Mouse (Mus musculus) MEL (cell line): ENCODE results near the gene Rftn2. TPM values are rescaled to one million over a fixed set of nuclear protein-coding genes. Genes with fewer than 3 reads are reported as not detected.
A peak's percentile ranks its signal among the peaks of the same experiment; 100 is the strongest.

Experiments used
- DNase-seq: peaks from one replicate; pipeline ENCODE4 v3.0.0; 2011; ENCODE audit warnings: low read depth, low spot score
- H3K27ac ChIP-seq: 2 replicates; pipeline ENCODE4 v1.5.1; 2012; ENCODE audit warnings: low read depth, mild to moderate bottlenecking, control low read depth, low read length, moderate library complexity; ENCODE audit not compliant: control insufficient read depth
- H3K27me3 ChIP-seq, 2 experiments: fragments of 150-350 bp in 1 of 2; sonication (generic) in 1 of 2; 2 replicates each; pipeline ENCODE4 v1.6.1; 2012; ENCODE audit warnings: low read length in 2 of 2, mild to moderate bottlenecking in 2 of 2, improper control_type of control experiment in 1 of 2, moderate library complexity in 1 of 2; ENCODE audit not compliant: insufficient read depth in 2 of 2, control insufficient read depth in 1 of 2
- H3K36me3 ChIP-seq, 2 experiments: 2 replicates each; pipeline ENCODE4 v1.6.1; 2012 to 2014; ENCODE audit warnings: low read length in 2 of 2, improper control_type of control experiment in 1 of 2, inconsistent platforms in 1 of 2, mild to moderate bottlenecking in 1 of 2; ENCODE audit not compliant: insufficient read depth in 2 of 2, control insufficient read depth in 1 of 2
- H3K4me1 ChIP-seq, 2 experiments: fragments of 150-350 bp in 1 of 2; sonication (generic) in 1 of 2; 2 replicates each; pipeline ENCODE4 v1.6.1; 2012; ENCODE audit warnings: low read length in 2 of 2, improper control_type of control experiment in 1 of 2, mild to moderate bottlenecking in 1 of 2; ENCODE audit not compliant: insufficient read depth in 2 of 2, control insufficient read depth in 1 of 2
- H3K4me3 ChIP-seq, 2 experiments: fragments of 150-350 bp in 1 of 2; sonication (generic) in 1 of 2; 2 replicates each; pipeline ENCODE4 v1.5.1; 2012; ENCODE audit warnings: low read depth in 2 of 2, low read length in 2 of 2, mild to moderate bottlenecking in 2 of 2, moderate library complexity in 2 of 2, control low read depth in 1 of 2, improper control_type of control experiment in 1 of 2; ENCODE audit not compliant: control insufficient read depth in 1 of 2, insufficient read depth in 1 of 2
- H3K79me2 ChIP-seq: 2 replicates; pipeline ENCODE4 v1.6.1; 2012; ENCODE audit warnings: mild to moderate bottlenecking, low read length, moderate library complexity; ENCODE audit not compliant: control insufficient read depth, poor library complexity, insufficient read depth
- H3K9ac ChIP-seq: 2 replicates; pipeline ENCODE4 v1.6.1; 2012; ENCODE audit warnings: low read depth, mild to moderate bottlenecking, control low read depth, low read length, moderate library complexity; ENCODE audit not compliant: control insufficient read depth, poor library complexity, severe bottlenecking
- H3K9me3 ChIP-seq: fragments of 150-350 bp; sonication (generic); replicated peaks from 2 replicates; pipeline ENCODE4 v1.6.1; 2012; ENCODE audit warnings: mild to moderate bottlenecking, low read length, improper control_type of control experiment, moderate library complexity; ENCODE audit not compliant: insufficient read depth
- CHD1 ChIP-seq: IDR thresholded peaks from 2 replicates; pipeline ENCODE4 v1.6.1; 2012; ENCODE audit warnings: low read depth, mild to moderate bottlenecking, inconsistent platforms, low read length, improper control_type of control experiment
- CHD2 ChIP-seq: IDR thresholded peaks from 2 replicates; pipeline ENCODE4 v1.6.1; 2011; ENCODE audit warnings: low read length, improper control_type of control experiment
- E2F4 ChIP-seq: IDR thresholded peaks from 2 replicates; pipeline ENCODE4 v1.6.1; 2011; ENCODE audit warnings: low read depth, low read length, improper control_type of control experiment, borderline replicate concordance
- ELF1 ChIP-seq: IDR thresholded peaks from 2 replicates; pipeline ENCODE4 v1.6.1; 2014; ENCODE audit warnings: low read depth, mild to moderate bottlenecking, inconsistent platforms, low read length, improper control_type of control experiment, moderate library complexity
- EP300 ChIP-seq, 2 experiments: IDR thresholded peaks; 2 replicates each; pipeline ENCODE4 v1.6.1; 2011; ENCODE audit warnings: improper control_type of control experiment in 2 of 2, low read length in 2 of 2, low read depth in 1 of 2, mild to moderate bottlenecking in 1 of 2
- GABPA ChIP-seq: IDR thresholded peaks from 2 replicates; pipeline ENCODE4 v1.6.1; 2012; ENCODE audit warnings: low read depth, mild to moderate bottlenecking, inconsistent platforms, low read length, improper control_type of control experiment, moderate library complexity
- GATA1 ChIP-seq: IDR thresholded peaks from 2 replicates; pipeline ENCODE4 v1.6.1; 2011; ENCODE audit warnings: low read depth, low read length, improper control_type of control experiment
- HCFC1 ChIP-seq: IDR thresholded peaks from 2 replicates; pipeline ENCODE4 v1.6.1; 2012; ENCODE audit warnings: low read depth, mild to moderate bottlenecking, inconsistent platforms, low read length, improper control_type of control experiment, moderate library complexity
- JUND ChIP-seq: IDR thresholded peaks from 2 replicates; pipeline ENCODE4 v1.6.1; 2011; ENCODE audit warnings: low read depth, mild to moderate bottlenecking, improper control_type of control experiment, low read length
- MAFK ChIP-seq: IDR thresholded peaks from 2 replicates; pipeline ENCODE4 v1.6.1; 2011; ENCODE audit warnings: low read depth, mild to moderate bottlenecking, low read length, improper control_type of control experiment, borderline replicate concordance
- MAX ChIP-seq: IDR thresholded peaks from 2 replicates; pipeline ENCODE4 v1.6.1; 2011; ENCODE audit warnings: low read length, improper control_type of control experiment
- MEF2A ChIP-seq: IDR thresholded peaks from 2 replicates; pipeline ENCODE4 v1.6.1; 2014; ENCODE audit warnings: low read depth, mild to moderate bottlenecking, inconsistent platforms, low read length, improper control_type of control experiment; ENCODE audit not compliant: poor library complexity, insufficient replicate concordance, severe bottlenecking; ENCODE audit errors: extremely low read depth
- MYB ChIP-seq: IDR thresholded peaks from 2 replicates; pipeline ENCODE4 v1.6.1; 2011; ENCODE audit warnings: mild to moderate bottlenecking, low read depth, low read length, improper control_type of control experiment
- POLR2A ChIP-seq, 2 experiments: IDR thresholded peaks; 2 replicates each; pipeline ENCODE4 v1.6.1; 2011 to 2012; ENCODE audit warnings: low read length in 2 of 2, mild to moderate bottlenecking in 2 of 2, control low read depth in 1 of 2, improper control_type of control experiment in 1 of 2, low read depth in 1 of 2, moderate library complexity in 1 of 2; ENCODE audit not compliant: control insufficient read depth in 1 of 2, insufficient read depth in 1 of 2, poor library complexity in 1 of 2
- POLR2AphosphoS2 ChIP-seq: IDR thresholded peaks from 2 replicates; pipeline ENCODE4 v1.6.1; 2011; ENCODE audit warnings: low read length, improper control_type of control experiment
- TBP ChIP-seq: IDR thresholded peaks from 2 replicates; pipeline ENCODE4 v1.8.0; 2011; ENCODE audit warnings: low read depth, low read length, improper control_type of control experiment
- UBTF ChIP-seq: IDR thresholded peaks from 2 replicates; pipeline ENCODE4 v1.6.1; 2012; ENCODE audit warnings: low read depth, mild to moderate bottlenecking, inconsistent platforms, low read length, improper control_type of control experiment, moderate library complexity, borderline replicate concordance; ENCODE audit not compliant: insufficient read depth
- USF1 ChIP-seq: IDR thresholded peaks from 2 replicates; pipeline ENCODE4 v1.6.1; 2014; ENCODE audit warnings: low read depth, mild to moderate bottlenecking, inconsistent platforms, low read length, improper control_type of control experiment, moderate library complexity
- ZC3H11A ChIP-seq: IDR thresholded peaks from 2 replicates; pipeline ENCODE4 v1.6.1; 2012; ENCODE audit warnings: low read depth, mild to moderate bottlenecking, inconsistent platforms, low read length, improper control_type of control experiment
- ZKSCAN1 ChIP-seq: IDR thresholded peaks from 2 replicates; pipeline ENCODE4 v1.6.1; 2012; ENCODE audit warnings: low read depth, mild to moderate bottlenecking, inconsistent platforms, low read length, improper control_type of control experiment, moderate library complexity
- ZMIZ1 ChIP-seq: IDR thresholded peaks from 2 replicates; pipeline ENCODE4 v1.6.1; 2012; ENCODE audit warnings: low read depth, mild to moderate bottlenecking, inconsistent platforms, low read length, improper control_type of control experiment, moderate library complexity
- polyA plus RNA-seq, 2 experiments: library from polyadenylated mRNA; stranded (reverse) in 1 of 2; unstranded in 1 of 2; fragments of >175 nt in 1 of 2; fragments of >200 nt in 1 of 2; gene quantifications; 2 replicates each; pipeline versions ENCODE4 v1.2.1 to v1.2.4; 2012; ENCODE audit warnings: low replicate concordance in 2 of 2, low read depth in 1 of 2; ENCODE audit not compliant: insufficient read length in 2 of 2, insufficient read depth in 1 of 2, missing spikeins in 1 of 2
- total RNA-seq: library from RNA; depleted of rRNA; stranded (reverse); fragments of 300-350 nt; gene quantifications from 2 replicates; pipeline ENCODE4 v1.2.3, GENCODE M21; 2012

Rftn2 gene
- total and polyA plus RNA-seq, 3 experiments = 0.01 TPM; not detected in 2

- H3K4me3 ChIP-seq = no peak overlapping the region
- no peaks in the 10 kb centered on the region for H3K9me3 ChIP-seq
- no peak for DNase-seq
- no peak overlapping the region for H3K27ac ChIP-seq
- H3K27me3 ChIP-seq = peaks cover under 1 to 5% of the 10 kb centered on the region in 2 experiments; a peak in 2 of 4 replicates
- H3K4me1 ChIP-seq = no peaks in the 10 kb centered on the region
- H3K79me2 ChIP-seq = no peaks in the 10 kb centered on the region
- TF ChIP-seq UBTF = no peak
- no peak for TF ChIP-seq ELF1
- no peak for TF ChIP-seq EP300 (IDR thresholded peaks at IDR 0.05; ENCODE audit: low read depth in 1 of 2, low read length in 2 of 2)
- no peak for TF ChIP-seq MEF2A
- TF ChIP-seq MAX = no peak
- TF ChIP-seq MYB = no peak
- TF ChIP-seq E2F4 = no peak
- TF ChIP-seq CHD1 = no peak
- no peak for TF ChIP-seq GABPA
- no peak for TF ChIP-seq HCFC1
- TF ChIP-seq ZKSCAN1 = no peak
- no peak for TF ChIP-seq ZMIZ1
- TF ChIP-seq ZC3H11A = no peak
- TF ChIP-seq POLR2A (IDR thresholded peaks at IDR 0.05; ENCODE audit: control insufficient read depth in 1 of 2, insufficient read depth in 1 of 2, low read depth in 1 of 2, low read length in 2 of 2, poor library complexity in 1 of 2) = no peak
- TF ChIP-seq CHD2 = no peak
- TF ChIP-seq JUND = no peak
- TF ChIP-seq MAFK = no peak
- TF ChIP-seq, all 39 proteins: peak for 0
- Histone ChIP-seq H3K36me3 (peaks cover 0 to 3% of the 10 kb centered on the region in 2 experiments; a peak in 2 of 4 replicates), H3K9ac (no peak overlapping the region)
These were observed 24.5 kb downstream of the Rftn2 start for GRCm38 (mm10) chr1:55201850-55202752.

GRCm38 (mm10) chr1:55198719-55199118 lies 27.9 kb downstream of the Rftn2 start:
- peak; percentile 49 for DNase-seq
- no peaks in the 10 kb centered on the region for H3K27me3 ChIP-seq
- H3K9ac ChIP-seq = no peak overlapping the region
- H3K27ac ChIP-seq = no peak overlapping the region
- peaks cover 0 to 3% of the 10 kb centered on the region in 2 experiments; a peak in 2 of 4 replicates for H3K36me3 ChIP-seq
- H3K4me1 ChIP-seq = no peaks in the 10 kb centered on the region
- H3K9me3 ChIP-seq = no peaks in the 10 kb centered on the region
- H3K4me3 ChIP-seq = no peak overlapping the region
- H3K79me2 ChIP-seq = no peaks in the 10 kb centered on the region
- no peak for TF ChIP-seq POLR2AphosphoS2
- no peak for TF ChIP-seq GATA1
- no peak for TF ChIP-seq E2F4
- peak; percentile 70 for TF ChIP-seq ZKSCAN1
- no peak for TF ChIP-seq HCFC1
- peak; percentile 79 for TF ChIP-seq TBP
- no peak for TF ChIP-seq CHD1
- no peak for TF ChIP-seq USF1
